Mouse (Mus musculus) MEL (cell line): Measurements from ENCODE around the gene Trim67. TPM values are rescaled to one million over a fixed set of nuclear protein-coding genes. Genes with fewer than 3 reads are reported as not detected.

Experiments used
- DNase-seq: peaks from one replicate; pipeline ENCODE4 v3.0.0; 2011; ENCODE audit warnings: low read depth, low spot score
- H3K27ac ChIP-seq: 2 replicates; pipeline ENCODE4 v1.5.1; 2012; ENCODE audit warnings: low read depth, mild to moderate bottlenecking, control low read depth, low read length, moderate library complexity; ENCODE audit not compliant: control insufficient read depth
- H3K27me3 ChIP-seq, 2 experiments: fragments of 150-350 bp in 1 of 2; sonication (generic) in 1 of 2; 2 replicates each; pipeline ENCODE4 v1.6.1; 2012; ENCODE audit warnings: low read length in 2 of 2, mild to moderate bottlenecking in 2 of 2, improper control_type of control experiment in 1 of 2, moderate library complexity in 1 of 2; ENCODE audit not compliant: insufficient read depth in 2 of 2, control insufficient read depth in 1 of 2
- H3K36me3 ChIP-seq, 2 experiments: 2 replicates each; pipeline ENCODE4 v1.6.1; 2012 to 2014; ENCODE audit warnings: low read length in 2 of 2, improper control_type of control experiment in 1 of 2, inconsistent platforms in 1 of 2, mild to moderate bottlenecking in 1 of 2; ENCODE audit not compliant: insufficient read depth in 2 of 2, control insufficient read depth in 1 of 2
- H3K4me1 ChIP-seq, 2 experiments: fragments of 150-350 bp in 1 of 2; sonication (generic) in 1 of 2; 2 replicates each; pipeline ENCODE4 v1.6.1; 2012; ENCODE audit warnings: low read length in 2 of 2, improper control_type of control experiment in 1 of 2, mild to moderate bottlenecking in 1 of 2; ENCODE audit not compliant: insufficient read depth in 2 of 2, control insufficient read depth in 1 of 2
- H3K4me3 ChIP-seq, 2 experiments: fragments of 150-350 bp in 1 of 2; sonication (generic) in 1 of 2; 2 replicates each; pipeline ENCODE4 v1.5.1; 2012; ENCODE audit warnings: low read depth in 2 of 2, low read length in 2 of 2, mild to moderate bottlenecking in 2 of 2, moderate library complexity in 2 of 2, control low read depth in 1 of 2, improper control_type of control experiment in 1 of 2; ENCODE audit not compliant: control insufficient read depth in 1 of 2, insufficient read depth in 1 of 2
- H3K79me2 ChIP-seq: 2 replicates; pipeline ENCODE4 v1.6.1; 2012; ENCODE audit warnings: mild to moderate bottlenecking, low read length, moderate library complexity; ENCODE audit not compliant: control insufficient read depth, poor library complexity, insufficient read depth
- H3K9ac ChIP-seq: 2 replicates; pipeline ENCODE4 v1.6.1; 2012; ENCODE audit warnings: low read depth, mild to moderate bottlenecking, control low read depth, low read length, moderate library complexity; ENCODE audit not compliant: control insufficient read depth, poor library complexity, severe bottlenecking
- H3K9me3 ChIP-seq: fragments of 150-350 bp; sonication (generic); replicated peaks from 2 replicates; pipeline ENCODE4 v1.6.1; 2012; ENCODE audit warnings: mild to moderate bottlenecking, low read length, improper control_type of control experiment, moderate library complexity; ENCODE audit not compliant: insufficient read depth
- CHD1 ChIP-seq: IDR thresholded peaks from 2 replicates; pipeline ENCODE4 v1.6.1; 2012; ENCODE audit warnings: low read depth, mild to moderate bottlenecking, inconsistent platforms, low read length, improper control_type of control experiment
- CHD2 ChIP-seq: IDR thresholded peaks from 2 replicates; pipeline ENCODE4 v1.6.1; 2011; ENCODE audit warnings: low read length, improper control_type of control experiment
- CTCF ChIP-seq, 3 experiments: IDR thresholded peaks in 2 of 3; conservative IDR thresholded peaks in 1 of 3; 2 replicates each; pipeline ENCODE4 v1.5.1; 2011 to 2012; ENCODE audit warnings: low read length in 3 of 3, low read depth in 2 of 3, mild to moderate bottlenecking in 2 of 3, improper control_type of control experiment in 1 of 3, inconsistent platforms in 1 of 3, mixed read lengths in 1 of 3, moderate library complexity in 1 of 3; ENCODE audit not compliant: control insufficient read depth in 1 of 3, insufficient read depth in 1 of 3, poor library complexity in 1 of 3, severe bottlenecking in 1 of 3
- ELF1 ChIP-seq: IDR thresholded peaks from 2 replicates; pipeline ENCODE4 v1.6.1; 2014; ENCODE audit warnings: low read depth, mild to moderate bottlenecking, inconsistent platforms, low read length, improper control_type of control experiment, moderate library complexity
- EP300 ChIP-seq, 2 experiments: IDR thresholded peaks; 2 replicates each; pipeline ENCODE4 v1.6.1; 2011; ENCODE audit warnings: improper control_type of control experiment in 2 of 2, low read length in 2 of 2, low read depth in 1 of 2, mild to moderate bottlenecking in 1 of 2
- ETS1 ChIP-seq: IDR thresholded peaks from 2 replicates; pipeline ENCODE4 v1.6.1; 2012; ENCODE audit warnings: low read depth, mild to moderate bottlenecking, inconsistent platforms, low read length, improper control_type of control experiment, moderate library complexity
- GATA1 ChIP-seq: IDR thresholded peaks from 2 replicates; pipeline ENCODE4 v1.6.1; 2011; ENCODE audit warnings: low read depth, low read length, improper control_type of control experiment
- HCFC1 ChIP-seq: IDR thresholded peaks from 2 replicates; pipeline ENCODE4 v1.6.1; 2012; ENCODE audit warnings: low read depth, mild to moderate bottlenecking, inconsistent platforms, low read length, improper control_type of control experiment, moderate library complexity
- JUND ChIP-seq: IDR thresholded peaks from 2 replicates; pipeline ENCODE4 v1.6.1; 2011; ENCODE audit warnings: low read depth, mild to moderate bottlenecking, improper control_type of control experiment, low read length
- MAX ChIP-seq: IDR thresholded peaks from 2 replicates; pipeline ENCODE4 v1.6.1; 2011; ENCODE audit warnings: low read length, improper control_type of control experiment
- MXI1 ChIP-seq: IDR thresholded peaks from 2 replicates; pipeline ENCODE4 v1.6.1; 2011; ENCODE audit warnings: mild to moderate bottlenecking, low read depth, low read length, improper control_type of control experiment
- MYB ChIP-seq: IDR thresholded peaks from 2 replicates; pipeline ENCODE4 v1.6.1; 2011; ENCODE audit warnings: mild to moderate bottlenecking, low read depth, low read length, improper control_type of control experiment
- MYC ChIP-seq: IDR thresholded peaks from 2 replicates; pipeline ENCODE4 v1.6.1; 2011; ENCODE audit warnings: low read depth, mild to moderate bottlenecking, low read length, improper control_type of control experiment, moderate library complexity
- NELFE ChIP-seq: IDR thresholded peaks from 2 replicates; pipeline ENCODE4 v1.6.1; 2011; ENCODE audit warnings: low read depth, low read length, improper control_type of control experiment
- NRF1 ChIP-seq: IDR thresholded peaks from 2 replicates; pipeline ENCODE4 v1.6.1; 2014; ENCODE audit warnings: low read depth, mild to moderate bottlenecking, inconsistent platforms, low read length, improper control_type of control experiment, moderate library complexity; ENCODE audit not compliant: poor library complexity, insufficient read depth, severe bottlenecking
- POLR2A ChIP-seq, 2 experiments: IDR thresholded peaks; 2 replicates each; pipeline ENCODE4 v1.6.1; 2011 to 2012; ENCODE audit warnings: low read length in 2 of 2, mild to moderate bottlenecking in 2 of 2, control low read depth in 1 of 2, improper control_type of control experiment in 1 of 2, low read depth in 1 of 2, moderate library complexity in 1 of 2; ENCODE audit not compliant: control insufficient read depth in 1 of 2, insufficient read depth in 1 of 2, poor library complexity in 1 of 2
- POLR2AphosphoS2 ChIP-seq: IDR thresholded peaks from 2 replicates; pipeline ENCODE4 v1.6.1; 2011; ENCODE audit warnings: low read length, improper control_type of control experiment
- POLR2AphosphoS5 ChIP-seq: IDR thresholded peaks from 2 replicates; pipeline ENCODE4 v1.6.1; 2012; ENCODE audit warnings: low read depth, borderline replicate concordance, mild to moderate bottlenecking, inconsistent platforms, low read length, moderate library complexity, mixed read lengths
- RAD21 ChIP-seq: IDR thresholded peaks from 2 replicates; pipeline ENCODE4 v1.6.1; 2011; ENCODE audit warnings: mild to moderate bottlenecking, low read depth, low read length, improper control_type of control experiment
- RCOR1 ChIP-seq: IDR thresholded peaks from 2 replicates; pipeline ENCODE4 v1.6.1; 2012; ENCODE audit warnings: low read depth, mild to moderate bottlenecking, inconsistent platforms, low read length, improper control_type of control experiment
- SIN3A ChIP-seq: IDR thresholded peaks from 2 replicates; pipeline ENCODE4 v1.6.1; 2012; ENCODE audit warnings: low read length, improper control_type of control experiment, inconsistent platforms
- SMC3 ChIP-seq: IDR thresholded peaks from 2 replicates; pipeline ENCODE4 v1.6.1; 2011; ENCODE audit warnings: low read depth, low read length, improper control_type of control experiment
- TAL1 ChIP-seq: IDR thresholded peaks from 2 replicates; pipeline ENCODE4 v1.6.1; 2012; ENCODE audit warnings: mild to moderate bottlenecking, inconsistent platforms, low read length, moderate library complexity, mixed read lengths
- TBP ChIP-seq: IDR thresholded peaks from 2 replicates; pipeline ENCODE4 v1.8.0; 2011; ENCODE audit warnings: low read depth, low read length, improper control_type of control experiment
- TCF12 ChIP-seq: IDR thresholded peaks from 2 replicates; pipeline ENCODE4 v1.6.1; 2014; ENCODE audit warnings: low read depth, mild to moderate bottlenecking, inconsistent platforms, low read length, improper control_type of control experiment, moderate library complexity
- UBTF ChIP-seq: IDR thresholded peaks from 2 replicates; pipeline ENCODE4 v1.6.1; 2012; ENCODE audit warnings: low read depth, mild to moderate bottlenecking, inconsistent platforms, low read length, improper control_type of control experiment, moderate library complexity, borderline replicate concordance; ENCODE audit not compliant: insufficient read depth
- USF1 ChIP-seq: IDR thresholded peaks from 2 replicates; pipeline ENCODE4 v1.6.1; 2014; ENCODE audit warnings: low read depth, mild to moderate bottlenecking, inconsistent platforms, low read length, improper control_type of control experiment, moderate library complexity
- ZMIZ1 ChIP-seq: IDR thresholded peaks from 2 replicates; pipeline ENCODE4 v1.6.1; 2012; ENCODE audit warnings: low read depth, mild to moderate bottlenecking, inconsistent platforms, low read length, improper control_type of control experiment, moderate library complexity
- ZNF384 ChIP-seq: IDR thresholded peaks from 2 replicates; pipeline ENCODE4 v1.6.1; 2012; ENCODE audit warnings: low read depth, mild to moderate bottlenecking, inconsistent platforms, low read length, improper control_type of control experiment
- polyA plus RNA-seq, 2 experiments: library from polyadenylated mRNA; stranded (reverse) in 1 of 2; unstranded in 1 of 2; fragments of >175 nt in 1 of 2; fragments of >200 nt in 1 of 2; gene quantifications; 2 replicates each; pipeline versions ENCODE4 v1.2.1 to v1.2.4; 2012; ENCODE audit warnings: low replicate concordance in 2 of 2, low read depth in 1 of 2; ENCODE audit not compliant: insufficient read length in 2 of 2, insufficient read depth in 1 of 2, missing spikeins in 1 of 2
- total RNA-seq: library from RNA; depleted of rRNA; stranded (reverse); fragments of 300-350 nt; gene quantifications from 2 replicates; pipeline ENCODE4 v1.2.3, GENCODE M21; 2012

Gene Trim67
- total and polyA plus RNA-seq, 3 experiments, result 0.06 TPM; not detected in 2

- Histone ChIP-seq H3K9me3 (no peaks in the 10 kb centered on the region), H3K4me3 (no peak overlapping the region), H3K79me2 (peaks cover 67% of the 10 kb centered on the region), H3K27me3 (no peaks in the 10 kb centered on the region), H3K27ac (peak overlapping the region; percentile 87), H3K9ac (no peak overlapping the region; the same call in 1 of the 2 replicates), H3K36me3 (peaks cover 1 to 37% of the 10 kb centered on the region in 2 experiments), H3K4me1 (peaks cover 26 to 43% of the 10 kb centered on the region in 2 experiments)
- DNase-seq, result peak; percentile 92
- TF ChIP-seq RAD21, result no peak
- TF ChIP-seq MXI1, result 0 out of 2 replicates have a peak, but pooled peaks have one; percentile 35
- no peak for TF ChIP-seq NRF1
- no peak for TF ChIP-seq SMC3
- TF ChIP-seq ZMIZ1, result no peak
- 0 out of 2 replicates have a peak, but pooled peaks have one; percentile 56 for TF ChIP-seq ELF1
- TF ChIP-seq HCFC1, result peak; percentile 55
- peak; percentile 67 for TF ChIP-seq MYC
- TF ChIP-seq ZNF384, result no peak
- TF ChIP-seq SIN3A, result peak; percentile 52; the same call in 1 of the 2 replicates
- peak; percentile 90 for TF ChIP-seq GATA1
- 0 out of 4 replicates have a peak, but pooled peaks of 1 of the 2 experiments have one; percentile 19 for TF ChIP-seq POLR2A (IDR thresholded peaks at IDR 0.05; ENCODE audit: control insufficient read depth in 1 of 2, insufficient read depth in 1 of 2, low read depth in 1 of 2, low read length in 2 of 2, poor library complexity in 1 of 2)
- no peak for TF ChIP-seq MYB
- TF ChIP-seq UBTF, result no peak
- TF ChIP-seq JUND, result no peak
- TF ChIP-seq TBP, result peak; percentile 52; the same call in 1 of the 2 replicates
- no peak for TF ChIP-seq CHD2
- no peak for TF ChIP-seq CTCF (IDR thresholded peaks at IDR 0.05 in 2 of 3, conservative IDR thresholded peaks at IDR 0.05 in 1 of 3; ENCODE audit: control insufficient read depth in 1 of 3, insufficient read depth in 1 of 3, low read depth in 2 of 3, low read length in 3 of 3, poor library complexity in 1 of 3, severe bottlenecking in 1 of 3)
- no peak for TF ChIP-seq POLR2AphosphoS2
- TF ChIP-seq TCF12, result peak; percentile 46; the same call in 1 of the 2 replicates
- TF ChIP-seq RCOR1, result peak; percentile 88
- peak; percentile 40 for TF ChIP-seq TAL1
- TF ChIP-seq EP300 (IDR thresholded peaks at IDR 0.05; ENCODE audit: low read depth in 1 of 2, low read length in 2 of 2), result peak; percentile 73 to 82
- no peak for TF ChIP-seq CHD1
- peak; percentile 45; the same call in 1 of the 2 replicates for TF ChIP-seq MAX
- peak; percentile 70; the same call in 1 of the 2 replicates for TF ChIP-seq ETS1
- no peak for TF ChIP-seq NELFE
- no peak for TF ChIP-seq USF1
- no peak for TF ChIP-seq POLR2AphosphoS5
Observed at GRCm38 (mm10) chr8:124866669-124867068, 73.8 kb downstream of the Trim67 start.
